Mouse (Mus musculus) neural tube, embryonic 11.5 days (tissue): ENCODE measurements around the gene Insr. TPM values are rescaled to one million over a fixed set of nuclear protein-coding genes. Genes with fewer than 3 reads are reported as not detected.
"Not testable (repeated sequence)": the region's sequence is repeated elsewhere in the genome, so short reads cannot be mapped to it uniquely, and the experiment has no call there.

Experiments
- ATAC-seq: fragments of 200-750 bp; cut with Nextera tagmentation; 2 replicates; pipeline ENCODE4 v1.8.0; 2017; ENCODE audit warnings: moderate number of reproducible peaks, mild to moderate bottlenecking, moderate TSS enrichment, moderate library complexity; ENCODE audit not compliant: insufficient read depth, low FRiP score, low TSS enrichment
- DNase-seq: peaks from one replicate; pipeline ENCODE4 v3.0.0-alpha.2; 2015; ENCODE audit warnings: low spot score
- H3K27ac ChIP-seq: fragments of 300-500 bp; sonication (generic); 2 replicates; pipeline ENCODE4 v1.5.1; 2014; ENCODE audit warnings: low read depth, mild to moderate bottlenecking, low read length
- H3K27me3 ChIP-seq: fragments of 300-500 bp; sonication (generic); 2 replicates; pipeline ENCODE4 v1.6.1; 2014; ENCODE audit warnings: mild to moderate bottlenecking, low read length, mixed read lengths; ENCODE audit not compliant: control insufficient read depth, insufficient read depth
- H3K36me3 ChIP-seq: fragments of 300-500 bp; sonication (generic); 2 replicates; pipeline ENCODE4 v1.6.1; 2014; ENCODE audit warnings: mild to moderate bottlenecking, low read length, moderate library complexity, mixed read lengths; ENCODE audit not compliant: control insufficient read depth, insufficient read depth
- H3K4me1 ChIP-seq: fragments of 300-500 bp; sonication (generic); 2 replicates; pipeline ENCODE4 v1.6.1; 2014; ENCODE audit warnings: low read length, mixed read lengths; ENCODE audit not compliant: control insufficient read depth, insufficient read depth
- H3K4me2 ChIP-seq: fragments of 300-500 bp; sonication (generic); 2 replicates; pipeline ENCODE4 v1.6.1; 2014; ENCODE audit warnings: low read depth, mild to moderate bottlenecking, moderate library complexity
- H3K4me3 ChIP-seq: fragments of 300-500 bp; sonication (generic); 2 replicates; pipeline ENCODE4 v1.5.1; 2014; ENCODE audit warnings: low read depth, low read length
- H3K9ac ChIP-seq: fragments of 300-500 bp; sonication (generic); 2 replicates; pipeline ENCODE4 v1.6.1; 2014; ENCODE audit warnings: mild to moderate bottlenecking, low read length
- H3K9me3 ChIP-seq: fragments of 300-500 bp; sonication (generic); 2 replicates; pipeline ENCODE4 v1.6.1; 2016; ENCODE audit warnings: low read length; ENCODE audit not compliant: control insufficient read depth
- WGBS: fragments of 180-500 bp; shearing (Covaris S2); extraction: QIAGEN DNeasy Blood & Tissue Kit; methylation state at CpG from one replicate; pipeline ENCODE4 v1.1.7; 2014; 5-methylcytosine and 5-hydroxymethylcytosine counted together
- polyA plus RNA-seq: library from polyadenylated mRNA; unstranded; fragments of >200 nt; fragmentation: Nextera tagmentation; extraction: Ambion mirVana; gene quantifications from 2 replicates; pipeline ENCODE4 v1.2.1, GENCODE M21; 2014

Gene Insr
- polyA plus RNA-seq, 1 experiment from 2014 or later = 43.3 TPM

DNA sequence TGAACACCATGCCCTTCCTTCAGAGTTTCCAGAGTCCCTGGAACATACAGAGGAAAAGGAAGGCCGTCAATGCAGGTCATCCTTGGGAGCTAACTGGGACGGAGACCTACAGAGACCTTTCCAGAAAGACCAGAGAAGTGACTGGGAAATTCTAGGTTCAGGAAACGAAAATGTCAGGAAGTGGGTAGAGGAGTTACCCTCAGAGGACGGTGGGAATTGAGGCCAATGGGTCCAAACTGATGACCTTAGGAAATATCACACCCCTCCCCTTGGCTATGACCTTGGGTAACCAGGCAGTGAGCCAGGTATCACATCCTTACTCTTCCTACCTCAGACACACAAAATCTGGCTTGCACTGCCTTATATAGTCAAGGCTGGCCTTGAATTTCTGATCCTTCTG is 32.1 kb upstream of the Insr start:
- Histone ChIP-seq H3K4me3 (no peak overlapping the region), H3K9me3 (no peaks in the 10 kb centered on the region), H3K4me2 (no peak overlapping the region), H3K36me3 (no peaks in the 10 kb centered on the region), H3K9ac (no peak overlapping the region), H3K4me1 (no peaks in the 10 kb centered on the region), H3K27me3 (no peaks in the 10 kb centered on the region), H3K27ac (no peak overlapping the region)
- no peak for ATAC-seq
- no peak for DNase-seq
- WGBS = 76% methylated on average over 4 of the region's 4 CpGs

DNA sequence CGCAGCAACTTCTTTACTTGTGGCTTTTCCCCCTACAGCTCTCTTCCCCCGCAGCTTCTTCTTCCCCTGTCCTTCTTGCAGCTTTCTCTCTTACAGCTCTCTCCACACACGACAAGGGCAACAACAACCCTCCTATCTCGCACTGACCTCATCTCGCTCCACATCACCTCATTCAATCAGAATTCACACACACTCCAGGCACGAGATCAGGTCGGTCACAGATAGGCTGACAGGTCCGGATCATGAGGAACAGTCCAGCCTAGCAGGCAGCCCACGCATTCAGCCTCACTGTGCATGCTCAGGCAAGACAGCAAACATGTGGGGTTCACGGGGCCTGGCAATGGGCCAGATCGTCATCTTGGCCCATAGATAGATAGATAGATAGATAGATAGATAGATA is 30.2 kb upstream of the Insr start:
- Histone ChIP-seq H3K4me2 (no peak overlapping the region), H3K27ac (no peak overlapping the region), H3K9ac (no peak overlapping the region), H3K9me3 (no peaks in the 10 kb centered on the region), H3K36me3 (no peaks in the 10 kb centered on the region), H3K4me3 (no peak overlapping the region), H3K4me1 (no peaks in the 10 kb centered on the region), H3K27me3 (no peaks in the 10 kb centered on the region)
- no peak for ATAC-seq
- DNase-seq = no peak
- WGBS = 94% methylated on average over 11 of the region's 11 CpGs

DNA sequence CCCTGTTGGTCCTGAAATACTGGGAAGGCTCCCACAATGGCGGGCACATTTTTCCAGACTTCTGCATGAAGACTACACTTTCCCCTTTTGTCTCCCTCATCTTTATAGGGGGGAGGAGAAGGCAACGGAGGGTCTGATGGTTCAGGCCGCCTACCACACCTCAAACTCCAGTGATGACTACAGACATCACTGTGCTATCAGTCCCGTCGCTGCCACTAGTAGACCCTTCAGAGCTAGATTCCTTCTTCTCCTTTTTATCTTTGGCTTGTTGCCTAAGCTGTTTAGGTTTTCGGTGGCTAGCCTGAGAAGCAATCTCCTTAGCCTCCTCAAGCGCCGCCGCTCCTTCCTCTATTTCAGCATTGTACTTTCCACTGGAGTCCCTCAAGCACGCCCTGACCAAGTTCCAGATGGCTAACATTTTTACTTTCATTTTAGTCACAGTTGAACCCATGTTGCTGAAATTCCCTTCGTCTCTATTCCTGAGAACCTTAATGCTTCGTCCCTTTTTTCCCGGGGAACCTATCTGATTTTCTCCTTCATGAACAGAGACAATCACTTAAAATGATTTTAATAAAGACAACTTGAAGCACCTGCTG is 28.9 kb upstream of the Insr start:
- 92% methylated on average over 13 of the region's 13 CpGs for WGBS
- not testable (repeated sequence) for ATAC-seq, DNase-seq, H3K4me2 ChIP-seq, H3K4me3 ChIP-seq, H3K9me3 ChIP-seq, H3K4me1 ChIP-seq, H3K9ac ChIP-seq, H3K36me3 ChIP-seq, H3K27ac ChIP-seq, H3K27me3 ChIP-seq

DNA sequence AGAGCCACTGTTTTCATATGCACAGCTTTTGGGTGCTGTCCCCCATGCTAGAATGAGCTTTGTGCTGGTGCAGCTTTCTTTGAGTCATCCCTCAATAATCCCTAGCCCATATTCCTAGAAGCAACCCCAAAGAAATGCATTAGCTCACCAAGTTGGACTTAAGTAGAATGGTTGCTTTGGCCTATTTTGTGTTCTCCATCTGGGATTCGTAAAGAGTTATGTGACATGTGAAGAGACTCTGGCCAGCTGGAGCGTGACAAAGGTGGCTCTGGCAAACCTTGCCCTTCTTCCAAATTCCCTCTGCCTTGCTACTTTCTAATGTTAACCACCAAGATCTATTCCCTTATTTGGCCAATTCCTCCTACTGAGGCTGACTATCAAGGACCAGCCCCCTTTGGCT is 22.7 kb upstream of the Insr start:
- 84% methylated on average over 2 of the region's 2 CpGs for WGBS
- Histone ChIP-seq H3K9me3 (no peaks in the 10 kb centered on the region), H3K4me2 (no peak overlapping the region), H3K9ac (no peak overlapping the region), H3K4me1 (no peaks in the 10 kb centered on the region), H3K27me3 (no peaks in the 10 kb centered on the region), H3K4me3 (no peak overlapping the region), H3K36me3 (no peaks in the 10 kb centered on the region), H3K27ac (no peak overlapping the region)
- ATAC-seq (no peak), DNase-seq (no peak)

DNA sequence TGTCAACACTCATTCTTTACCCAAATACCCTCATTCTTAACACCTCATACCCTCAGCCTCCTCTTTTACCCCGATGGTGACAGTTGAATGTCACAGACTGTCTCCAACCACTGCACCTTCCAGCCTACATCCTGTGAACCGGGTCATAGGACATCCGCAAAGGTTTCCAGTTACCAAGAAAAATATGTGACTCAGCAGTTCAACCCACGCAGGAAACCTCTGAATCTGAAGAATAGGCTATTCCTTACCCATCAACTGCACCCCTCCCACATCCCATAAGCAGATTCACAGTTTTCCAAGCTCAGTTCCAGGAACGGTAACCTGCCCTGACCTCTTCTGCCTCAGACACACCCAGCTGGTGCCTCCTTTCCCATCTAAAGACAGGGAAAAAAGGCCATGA is 19.9 kb upstream of the Insr start:
- ATAC-seq = no peak
- no peak for DNase-seq
- no peak overlapping the region for H3K9ac ChIP-seq
- H3K27me3 ChIP-seq = no peaks in the 10 kb centered on the region
- H3K36me3 ChIP-seq = no peaks in the 10 kb centered on the region
- WGBS = 80% methylated on average over 5 of the region's 5 CpGs
- H3K4me2 ChIP-seq = no peak overlapping the region
- no peak overlapping the region for H3K27ac ChIP-seq
- H3K4me3 ChIP-seq = no peak overlapping the region
- H3K9me3 ChIP-seq = no peaks in the 10 kb centered on the region
- no peaks in the 10 kb centered on the region for H3K4me1 ChIP-seq

DNA sequence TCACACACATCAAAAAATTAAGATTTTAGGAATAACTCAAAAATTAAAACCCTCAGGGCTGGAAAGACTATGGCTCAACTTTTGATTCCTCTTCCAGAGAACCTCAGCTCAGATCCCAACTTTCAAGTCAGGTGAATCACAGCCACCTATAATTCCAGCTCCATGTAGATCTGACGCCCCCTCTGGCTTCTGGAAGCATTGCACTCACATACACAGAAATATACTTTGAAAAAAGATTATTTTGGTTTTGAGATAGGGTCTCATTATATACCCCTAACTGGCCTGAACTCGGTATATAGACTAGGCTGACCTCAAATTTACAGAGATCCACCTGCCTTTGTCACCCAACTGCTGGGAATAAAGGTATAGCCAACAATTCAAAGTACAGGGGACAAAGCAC is 6.4 kb upstream of the Insr start:
- no peak overlapping the region for H3K4me3 ChIP-seq
- H3K4me1 ChIP-seq = no peaks in the 10 kb centered on the region
- no peaks in the 10 kb centered on the region for H3K9me3 ChIP-seq
- H3K36me3 ChIP-seq = no peaks in the 10 kb centered on the region
- no peaks in the 10 kb centered on the region for H3K27me3 ChIP-seq
- ATAC-seq (no peak), DNase-seq (no peak)
- no peak overlapping the region for H3K4me2 ChIP-seq
- no peak overlapping the region for H3K9ac ChIP-seq
- H3K27ac ChIP-seq = no peak overlapping the region
- WGBS = 41% methylated on average over 2 of the region's 2 CpGs

DNA sequence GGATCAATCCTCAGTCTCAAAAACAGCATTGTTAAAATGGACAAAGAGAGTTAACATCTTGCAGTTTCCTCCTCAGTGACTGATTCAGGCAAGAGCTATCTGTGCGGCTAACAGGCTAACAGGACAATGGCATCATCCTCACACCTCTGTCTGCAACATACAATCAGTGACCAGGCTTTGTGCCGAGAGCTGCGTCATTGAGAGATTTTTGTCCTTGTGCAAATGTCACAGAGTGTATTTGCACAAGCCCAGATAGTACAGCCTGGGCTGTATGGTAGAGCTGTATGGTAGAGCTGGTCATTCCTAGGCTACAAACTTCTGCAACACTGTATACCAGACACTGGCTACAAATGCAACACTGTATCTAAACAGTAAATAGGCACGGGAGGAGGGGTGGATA is 5.2 kb upstream of the Insr start:
- no peaks in the 10 kb centered on the region for H3K36me3 ChIP-seq
- WGBS = 86% methylated on average over 4 of the region's 4 CpGs
- no peak overlapping the region for H3K4me2 ChIP-seq
- H3K4me3 ChIP-seq = no peak overlapping the region
- no peak for ATAC-seq
- no peaks in the 10 kb centered on the region for H3K9me3 ChIP-seq
- H3K27me3 ChIP-seq = no peaks in the 10 kb centered on the region
- no peaks in the 10 kb centered on the region for H3K4me1 ChIP-seq
- H3K27ac ChIP-seq = no peak overlapping the region
- no peak for DNase-seq
- no peak overlapping the region for H3K9ac ChIP-seq

DNA sequence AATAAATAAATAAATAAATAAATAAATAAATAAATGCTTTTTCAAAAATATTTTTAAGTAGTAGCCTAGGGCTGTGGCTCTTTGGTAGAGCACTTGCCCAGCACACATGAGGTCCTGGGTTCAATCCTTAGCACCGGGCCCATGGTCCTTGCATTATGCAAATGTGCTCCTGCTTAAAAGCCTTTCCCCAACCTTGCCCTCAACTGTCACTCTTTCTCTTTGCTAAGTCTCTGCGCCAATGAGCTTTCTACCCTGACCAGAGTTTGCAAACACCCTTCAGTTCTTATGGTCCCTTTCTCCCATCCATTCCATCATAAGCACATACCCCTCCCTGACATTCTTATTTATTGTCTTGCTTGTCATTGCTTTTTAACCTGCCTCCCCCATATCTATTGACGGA is 1.9 kb upstream of the Insr start:
- Histone ChIP-seq H3K9ac (no peak overlapping the region), H3K27me3 (no peaks in the 10 kb centered on the region), H3K4me2 (no peak overlapping the region), H3K4me3 (no peak overlapping the region), H3K27ac (no peak overlapping the region), H3K9me3 (no peaks in the 10 kb centered on the region), H3K4me1 (peaks cover 8% of the 10 kb centered on the region), H3K36me3 (no peaks in the 10 kb centered on the region; the same call in 1 of the 2 replicates)
- DNase-seq = no peak
- WGBS = 93% methylated on average over 3 of the region's 3 CpGs
- ATAC-seq = no peak

DNA sequence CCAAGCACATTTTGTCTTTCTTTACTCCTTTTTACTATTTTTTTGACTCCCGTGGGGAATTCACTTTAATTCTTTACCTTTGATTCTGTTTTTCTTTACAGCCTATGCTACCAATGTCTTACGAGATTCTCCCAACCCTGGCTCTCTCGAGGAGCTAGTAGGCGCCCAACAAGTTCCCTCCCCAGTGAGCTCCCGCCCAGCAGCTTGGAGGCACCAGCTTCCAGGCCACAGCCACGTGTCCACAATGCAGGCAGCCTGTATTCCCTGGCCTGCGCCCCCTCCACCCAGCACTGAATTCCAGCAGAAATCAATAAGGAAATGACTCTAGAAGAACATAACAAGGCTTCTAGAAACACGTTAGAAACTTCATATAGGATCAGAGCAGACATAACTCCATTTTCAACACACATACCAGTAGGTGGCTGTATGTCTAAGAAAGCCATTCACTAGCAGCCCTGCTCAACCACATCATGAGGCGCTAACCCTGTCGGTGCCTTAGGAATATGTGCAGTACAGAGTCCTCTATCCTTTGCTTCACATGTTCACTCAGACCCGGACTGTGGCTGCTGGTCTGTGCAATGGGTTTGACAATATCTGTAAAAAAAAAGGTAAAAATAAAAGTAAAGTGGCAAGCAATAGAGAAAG is 971 bp upstream of the Insr start:
- H3K4me2 ChIP-seq = peak overlapping the region; percentile 41
- no peaks in the 10 kb centered on the region for H3K27me3 ChIP-seq
- WGBS = 43% methylated on average over 11 of the region's 11 CpGs
- no peaks in the 10 kb centered on the region for H3K9me3 ChIP-seq
- peaks cover 8% of the 10 kb centered on the region for H3K4me1 ChIP-seq
- DNase-seq (no peak), ATAC-seq (no peak)
- H3K4me3 ChIP-seq = no peak overlapping the region
- no peak overlapping the region for H3K9ac ChIP-seq
- no peak overlapping the region for H3K27ac ChIP-seq
- no peaks in the 10 kb centered on the region; the same call in 1 of the 2 replicates for H3K36me3 ChIP-seq
